Mouse (Mus musculus) hindbrain, postnatal 0 days (tissue): ENCODE measurements at regions not wholly inside any gene's neighbourhood (a gene's known extent, or its start where the extent isn't known, plus 50 kb on each side); places are given as distances from the start of the nearest gene placed in this dataset.
A peak's percentile ranks its signal among the peaks of the same experiment; 100 is the strongest.

Experiments used
- ATAC-seq: fragments of 200-750 bp; cut with Nextera tagmentation; 2 replicates; pipeline ENCODE4 v1.8.0; 2017; ENCODE audit warnings: mild to moderate bottlenecking, moderate TSS enrichment, moderate library complexity
- DNase-seq: peaks from one replicate; pipeline ENCODE4 v3.0.0-alpha.2; 2015; ENCODE audit warnings: low spot score
- H3K27ac ChIP-seq: fragments of 300-500 bp; sonication (generic); 2 replicates; pipeline ENCODE4 v1.5.1; 2014; ENCODE audit warnings: mild to moderate bottlenecking
- H3K27me3 ChIP-seq: fragments of 300-500 bp; sonication (generic); 2 replicates; pipeline ENCODE4 v1.6.1; 2014; ENCODE audit warnings: low read length, mixed read lengths; ENCODE audit not compliant: insufficient read depth
- H3K36me3 ChIP-seq: fragments of 300-500 bp; sonication (generic); 2 replicates; pipeline ENCODE4 v1.6.1; 2014; ENCODE audit warnings: low read length, mixed read lengths; ENCODE audit not compliant: insufficient read depth
- H3K4me1 ChIP-seq: fragments of 300-500 bp; sonication (generic); 2 replicates; pipeline ENCODE4 v1.6.1; 2014; ENCODE audit warnings: antibody characterized with exemption, low read length, mixed read lengths; ENCODE audit not compliant: insufficient read depth
- H3K4me2 ChIP-seq: fragments of 300-500 bp; sonication (generic); 2 replicates; pipeline ENCODE4 v1.6.1; 2014; ENCODE audit warnings: low read depth, mild to moderate bottlenecking, low read length, moderate library complexity, mixed read lengths
- H3K4me3 ChIP-seq: fragments of 300-500 bp; sonication (generic); 2 replicates; pipeline ENCODE4 v1.5.1; 2014; ENCODE audit warnings: low read length
- H3K9ac ChIP-seq: fragments of 300-500 bp; sonication (generic); replicated peaks from 2 replicates; pipeline ENCODE4 v1.6.1; 2014; ENCODE audit warnings: mild to moderate bottlenecking, low read length, moderate library complexity, mixed read lengths
- H3K9me3 ChIP-seq: fragments of 300-500 bp; sonication (generic); 2 replicates; pipeline ENCODE4 v1.6.1; 2016; ENCODE audit warnings: low read length, mixed read lengths
- CTCF ChIP-seq: IDR thresholded peaks from 2 replicates; pipeline ENCODE4 v1.5.1; 2016; ENCODE audit warnings: antibody characterized with exemption, control low read depth, low read depth
- WGBS: fragments of 180-500 bp; shearing (Covaris S2); extraction: QIAGEN DNeasy Blood & Tissue Kit; methylation state at CpG from one replicate; pipeline ENCODE4 v1.1.7; 2014; 5-methylcytosine and 5-hydroxymethylcytosine counted together

DNA sequence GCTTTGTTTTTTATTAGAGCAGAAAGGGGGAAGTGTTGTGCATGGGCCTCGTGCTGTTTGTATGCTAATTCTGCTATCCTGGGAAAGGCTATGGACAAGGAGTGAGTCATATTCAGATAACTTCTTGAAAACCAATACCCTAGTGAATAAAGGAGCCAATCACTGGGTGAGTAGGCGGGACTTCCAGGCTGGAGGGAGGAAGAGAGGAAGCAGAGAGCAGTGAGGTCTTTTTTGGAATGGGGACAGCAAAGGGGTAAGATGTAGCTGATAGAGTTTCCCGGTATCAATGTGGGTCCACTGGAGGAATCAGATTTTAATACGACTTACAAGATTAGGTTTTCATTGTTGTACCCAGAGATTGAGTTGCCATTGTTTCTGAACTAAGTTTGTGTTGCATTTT is 122.7 kb downstream of the Adcyap1 start:
- Histone ChIP-seq H3K9ac (no peak overlapping the region), H3K9me3 (no peaks in the 10 kb centered on the region; the same call in 1 of the 2 replicates), H3K27ac (no peak overlapping the region), H3K27me3 (no peaks in the 10 kb centered on the region), H3K36me3 (no peaks in the 10 kb centered on the region), H3K4me3 (no peak overlapping the region), H3K4me2 (no peak overlapping the region), H3K4me1 (no peaks in the 10 kb centered on the region)
- DNase-seq, result no peak
- 77% methylated on average over 4 of the region's 4 CpGs for WGBS
- ATAC-seq, result no peak
- no peak for TF ChIP-seq CTCF

DNA sequence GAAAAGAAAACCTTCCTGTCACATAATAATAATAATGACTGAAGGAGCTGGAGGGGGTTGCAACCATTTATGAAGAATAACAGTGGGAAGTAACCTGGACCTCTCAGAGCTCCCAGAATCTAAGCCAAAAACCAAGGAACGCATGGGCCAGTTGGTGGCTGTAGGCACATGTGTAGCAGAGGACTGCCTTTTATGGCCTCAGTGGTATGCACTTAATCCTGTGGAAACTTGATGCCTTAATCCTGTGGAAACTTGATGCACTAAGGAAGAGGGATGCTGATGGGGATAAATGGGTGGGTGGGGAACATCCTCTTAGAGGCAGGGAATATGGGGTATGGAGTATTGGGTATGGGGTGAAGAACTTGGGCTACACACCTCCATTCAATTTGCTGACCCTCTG is 138.8 kb downstream of the Adcyap1 start:
- DNase-seq (no peak), ATAC-seq (no peak)
- no peaks in the 10 kb centered on the region for H3K4me1 ChIP-seq
- no peaks in the 10 kb centered on the region for H3K27me3 ChIP-seq
- H3K4me3 ChIP-seq, result no peak overlapping the region
- 91% methylated on average over 1 of the region's 1 CpGs for WGBS
- H3K9me3 ChIP-seq, result no peaks in the 10 kb centered on the region
- H3K27ac ChIP-seq, result no peak overlapping the region
- no peak overlapping the region for H3K9ac ChIP-seq
- no peak overlapping the region for H3K4me2 ChIP-seq
- H3K36me3 ChIP-seq, result no peaks in the 10 kb centered on the region
- TF ChIP-seq CTCF, result no peak

GRCm38 (mm10) chr17:93355238-93355637 is 156.4 kb downstream of the Adcyap1 start:
- ATAC-seq (no peak), DNase-seq (no peak)
- Histone ChIP-seq H3K36me3 (no peaks in the 10 kb centered on the region), H3K27ac (no peak overlapping the region), H3K9me3 (no peaks in the 10 kb centered on the region), H3K4me1 (no peaks in the 10 kb centered on the region), H3K27me3 (no peaks in the 10 kb centered on the region), H3K9ac (no peak overlapping the region), H3K4me3 (no peak overlapping the region), H3K4me2 (no peak overlapping the region)
- TF ChIP-seq CTCF, result no peak

DNA sequence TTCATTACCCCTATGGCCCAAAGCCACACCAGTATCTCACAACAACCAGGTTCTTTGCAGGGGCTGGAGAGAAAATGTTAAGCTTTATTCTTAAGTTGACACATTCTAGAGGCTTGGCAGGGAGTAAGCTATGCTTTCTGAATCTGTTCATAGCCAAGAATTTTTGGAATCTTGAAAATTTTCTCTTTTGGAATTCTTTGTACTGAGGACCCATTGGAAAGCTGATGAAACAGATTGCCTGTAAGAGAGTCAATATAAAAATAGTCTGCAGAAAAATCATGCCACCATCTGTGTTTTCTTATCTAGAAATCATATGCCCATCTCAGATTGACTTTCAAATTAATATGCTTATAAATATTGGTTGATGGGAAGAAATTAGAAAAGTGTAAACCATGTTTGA is 164.1 kb downstream of the Adcyap1 start:
- Histone ChIP-seq H3K4me2 (no peak overlapping the region), H3K36me3 (no peaks in the 10 kb centered on the region), H3K4me3 (no peak overlapping the region), H3K27ac (no peak overlapping the region), H3K4me1 (no peaks in the 10 kb centered on the region), H3K9ac (no peak overlapping the region), H3K9me3 (no peaks in the 10 kb centered on the region), H3K27me3 (no peaks in the 10 kb centered on the region)
- TF ChIP-seq CTCF, result no peak
- no peak for ATAC-seq
- DNase-seq, result no peak

DNA sequence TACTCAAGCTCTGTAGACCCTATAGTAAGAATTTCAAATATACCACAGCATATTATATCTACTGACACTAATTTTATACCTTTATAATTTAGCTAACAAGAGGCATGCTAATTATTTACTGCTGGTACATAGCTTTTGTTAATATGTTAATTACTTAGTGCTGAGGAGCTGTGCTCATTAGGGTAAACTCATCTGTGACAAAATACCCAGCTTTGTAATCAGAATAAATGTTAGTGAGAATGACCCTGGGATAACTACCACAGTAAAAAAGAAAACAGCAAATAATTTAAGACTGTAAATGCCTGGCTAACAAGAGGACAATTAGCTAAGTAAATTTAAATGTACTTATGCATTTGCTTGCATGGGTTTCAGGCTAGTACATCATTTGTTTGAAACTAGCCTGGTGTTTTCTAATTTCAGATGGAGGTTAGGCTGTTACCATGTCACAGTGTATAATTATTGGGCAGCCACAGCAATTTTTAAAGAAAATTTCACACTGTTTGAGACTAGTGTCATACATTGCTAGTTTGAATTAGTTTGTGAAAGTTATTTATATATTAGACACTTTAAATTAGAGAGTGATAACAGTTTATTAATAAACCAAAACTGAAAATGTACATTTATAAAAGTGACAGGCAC is 178.8 kb downstream of the Adcyap1 start:
- Histone ChIP-seq H3K4me2 (no peak overlapping the region), H3K9me3 (no peaks in the 10 kb centered on the region), H3K27me3 (no peaks in the 10 kb centered on the region), H3K36me3 (no peaks in the 10 kb centered on the region), H3K4me3 (no peak overlapping the region), H3K4me1 (no peaks in the 10 kb centered on the region), H3K9ac (no peak overlapping the region), H3K27ac (no peak overlapping the region)
- no peak for TF ChIP-seq CTCF
- ATAC-seq (no peak), DNase-seq (no peak)

GRCm38 (mm10) chr17:93379789-93380398 is 181.1 kb downstream of the Adcyap1 start:
- Histone ChIP-seq H3K27ac (no peak overlapping the region), H3K27me3 (no peaks in the 10 kb centered on the region), H3K9me3 (no peaks in the 10 kb centered on the region), H3K4me3 (no peak overlapping the region), H3K4me2 (no peak overlapping the region), H3K4me1 (no peaks in the 10 kb centered on the region), H3K36me3 (no peaks in the 10 kb centered on the region), H3K9ac (no peak overlapping the region)
- ATAC-seq (peak; percentile 35; the same call in 1 of the 2 replicates), DNase-seq (no peak)
- no peak for TF ChIP-seq CTCF
- 85% methylated on average over 4 of the region's 4 CpGs for WGBS

- Histone ChIP-seq H3K4me1 (no peaks in the 10 kb centered on the region), H3K9me3 (no peaks in the 10 kb centered on the region), H3K4me3 (no peak overlapping the region), H3K27me3 (no peaks in the 10 kb centered on the region), H3K27ac (no peak overlapping the region), H3K36me3 (no peaks in the 10 kb centered on the region), H3K9ac (no peak overlapping the region), H3K4me2 (no peak overlapping the region)
- DNase-seq (peak; percentile 8), ATAC-seq (no peak)
- TF ChIP-seq CTCF, result no peak
- whole genome bisulfite sequencing, result 62% methylated on average over 3 of the region's 3 CpGs
Observed at GRCm38 (mm10) chr17:93390256-93390655, 191.4 kb downstream of the Adcyap1 start.
